Mouse (Mus musculus): ENCODE measurements at regions not wholly inside any gene's neighbourhood (a gene's known extent, or its start where the extent isn't known, plus 50 kb on each side); places are given as distances from the start of the nearest gene placed in this dataset.

DNA sequence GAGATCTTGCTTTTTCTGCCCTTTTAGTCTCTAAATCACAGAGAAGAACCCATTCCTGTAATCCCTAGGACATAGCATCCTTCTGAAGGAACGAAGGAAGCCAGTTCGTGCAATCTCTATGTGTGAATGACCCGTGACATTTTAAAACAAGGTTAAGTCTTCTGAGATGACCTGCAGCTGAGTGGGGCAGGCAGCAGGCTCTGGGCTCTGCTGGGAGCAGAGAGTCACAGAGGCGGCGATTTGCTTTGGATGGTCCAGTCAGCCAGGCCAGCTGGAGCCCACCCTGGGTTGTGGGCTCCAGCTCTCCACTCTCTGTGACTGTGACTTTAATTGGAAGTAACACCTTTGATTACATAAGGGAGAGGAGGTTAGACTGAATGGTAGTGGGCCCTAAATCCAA, 92.1 kb upstream of the Gm14444 start:
- DNase-seq (ENCODE audit: low read depth, low spot score), result no peak
- Histone ChIP-seq H3K27me3 (ENCODE audit: control insufficient read depth, insufficient read depth, low read length, poor library complexity, severe bottlenecking) (no peaks in the 10 kb centered on the region), H3K36me3 (ENCODE audit: control insufficient read depth, insufficient read depth, low read length, poor library complexity, severe bottlenecking) (no peaks in the 10 kb centered on the region)

DNA sequence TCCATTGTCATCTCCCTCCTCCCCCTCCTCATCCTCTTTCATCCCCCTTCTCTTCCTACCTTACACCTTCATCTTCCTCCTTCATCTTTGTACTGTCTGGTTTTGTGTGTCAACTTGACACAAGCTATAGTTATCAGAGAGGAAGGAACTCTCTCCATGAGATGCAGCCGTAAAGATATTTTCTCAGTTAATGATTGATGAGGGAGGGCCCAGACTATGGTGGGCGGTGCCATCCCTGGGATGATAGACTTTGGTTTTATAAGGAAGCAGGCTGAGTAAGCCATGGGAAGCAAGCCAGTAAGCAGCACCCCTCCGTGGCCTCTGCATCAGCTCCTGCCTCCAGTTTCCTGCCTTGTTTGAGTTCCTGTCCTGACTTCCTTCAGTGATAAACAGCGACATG, 87.8 kb upstream of the Gm14444 start:
- Histone ChIP-seq H3K36me3 (ENCODE audit: control insufficient read depth, insufficient read depth, low read length, poor library complexity, severe bottlenecking) (no peaks in the 10 kb centered on the region), H3K27me3 (ENCODE audit: control insufficient read depth, insufficient read depth, low read length, poor library complexity, severe bottlenecking) (no peaks in the 10 kb centered on the region)
- no peak for DNase-seq (ENCODE audit: low read depth, low spot score)

DNA sequence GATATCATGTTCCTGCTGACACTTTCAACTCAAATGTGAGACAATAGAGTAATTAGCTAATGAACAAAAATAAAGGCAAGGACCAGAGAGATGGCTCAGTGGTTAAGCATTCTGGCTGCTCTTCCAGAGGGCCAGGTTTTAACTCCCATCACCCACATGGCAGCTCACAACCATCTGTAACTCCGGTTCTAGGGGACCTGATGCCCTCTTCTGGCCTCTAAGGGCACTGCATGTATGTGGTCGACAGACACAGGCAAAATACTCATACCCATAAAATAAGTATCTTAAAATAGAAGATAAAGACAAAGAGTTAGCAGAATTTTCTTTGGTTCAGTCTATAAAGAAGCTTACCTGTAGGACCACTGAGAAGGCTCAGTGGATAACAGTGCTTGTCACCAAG, 80.3 kb upstream of the Gm14444 start:
- no peaks in the 10 kb centered on the region for H3K27me3 ChIP-seq (ENCODE audit: control insufficient read depth, insufficient read depth, low read length, poor library complexity, severe bottlenecking)
- no peaks in the 10 kb centered on the region for H3K36me3 ChIP-seq (ENCODE audit: control insufficient read depth, insufficient read depth, low read length, poor library complexity, severe bottlenecking)
- DNase-seq (ENCODE audit: low read depth, low spot score), result peak; percentile 29

- Histone ChIP-seq H3K36me3 (ENCODE audit: control insufficient read depth, insufficient read depth, low read length, poor library complexity, severe bottlenecking) (no peaks in the 10 kb centered on the region), H3K27me3 (ENCODE audit: control insufficient read depth, insufficient read depth, low read length, poor library complexity, severe bottlenecking) (no peaks in the 10 kb centered on the region)
- DNase-seq (ENCODE audit: low read depth, low spot score), result peak; percentile 87
Observed at GRCm38 (mm10) chr2:174932137-174933012, 77.7 kb upstream of the Gm14444 start.

DNA sequence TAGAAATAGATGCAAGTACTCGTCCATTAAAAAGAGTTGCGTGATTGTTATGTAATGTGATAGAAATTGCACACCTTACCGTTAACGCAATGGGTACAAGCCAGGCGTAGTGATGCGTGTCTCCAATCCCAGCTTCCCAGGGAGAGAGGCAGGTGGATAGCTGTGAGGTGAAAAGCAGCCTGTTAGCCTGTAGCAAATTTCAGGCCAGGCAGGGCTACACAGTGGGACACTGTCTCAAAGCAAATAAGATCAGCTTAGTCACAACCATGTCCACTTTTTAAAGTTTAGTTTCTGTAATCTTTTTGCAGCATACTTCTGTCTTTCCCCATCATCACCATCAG, 77.1 kb upstream of the Gm14444 start:
- Histone ChIP-seq H3K27me3 (ENCODE audit: control insufficient read depth, insufficient read depth, low read length, poor library complexity, severe bottlenecking) (no peaks in the 10 kb centered on the region), H3K36me3 (ENCODE audit: control insufficient read depth, insufficient read depth, low read length, poor library complexity, severe bottlenecking) (no peaks in the 10 kb centered on the region)
- no peak for DNase-seq (ENCODE audit: low read depth, low spot score)

GRCm38 (mm10) chr2:174936665-174937064, 73.4 kb upstream of the Gm14444 start:
- DNase-seq (ENCODE audit: low read depth, low spot score), result peak; percentile 62
- no peaks in the 10 kb centered on the region for H3K27me3 ChIP-seq (ENCODE audit: control insufficient read depth, insufficient read depth, low read length, poor library complexity, severe bottlenecking)
- no peaks in the 10 kb centered on the region for H3K36me3 ChIP-seq (ENCODE audit: control insufficient read depth, insufficient read depth, low read length, poor library complexity, severe bottlenecking)

GRCm38 (mm10) chr2:174937930-174938329, 72.1 kb upstream of the Gm14444 start:
- no peak for DNase-seq (ENCODE audit: low read depth, low spot score)
- Histone ChIP-seq H3K36me3 (ENCODE audit: control insufficient read depth, insufficient read depth, low read length, poor library complexity, severe bottlenecking) (no peaks in the 10 kb centered on the region), H3K27me3 (ENCODE audit: control insufficient read depth, insufficient read depth, low read length, poor library complexity, severe bottlenecking) (no peaks in the 10 kb centered on the region)

DNA sequence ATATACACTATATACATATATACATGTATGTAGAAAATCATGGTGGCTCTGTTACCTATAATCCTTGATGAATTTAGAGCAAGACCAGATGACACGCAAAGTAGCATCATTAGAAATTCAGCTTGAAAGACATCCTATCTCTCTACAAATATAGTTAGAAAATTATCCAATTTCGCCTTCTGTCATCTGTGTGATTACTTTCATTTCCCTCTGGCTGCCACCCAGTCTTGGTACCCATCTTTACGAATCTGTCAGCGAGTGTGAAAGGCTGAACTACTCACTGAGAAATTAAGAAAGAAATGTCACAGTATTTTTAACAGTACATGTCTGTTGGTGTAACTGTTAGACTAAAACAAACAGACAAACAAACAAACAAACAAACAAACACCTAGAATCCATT, 67.8 kb upstream of the Gm14444 start:
- DNase-seq (ENCODE audit: low read depth, low spot score), result no peak
- Histone ChIP-seq H3K36me3 (ENCODE audit: control insufficient read depth, insufficient read depth, low read length, poor library complexity, severe bottlenecking) (no peaks in the 10 kb centered on the region), H3K27me3 (ENCODE audit: control insufficient read depth, insufficient read depth, low read length, poor library complexity, severe bottlenecking) (no peaks in the 10 kb centered on the region)

- H3K36me3 ChIP-seq (ENCODE audit: control insufficient read depth, insufficient read depth, low read length, poor library complexity, severe bottlenecking), result no peaks in the 10 kb centered on the region
- no peaks in the 10 kb centered on the region for H3K27me3 ChIP-seq (ENCODE audit: control insufficient read depth, insufficient read depth, low read length, poor library complexity, severe bottlenecking)
- no peak for DNase-seq (ENCODE audit: low read depth, low spot score)
Observed at GRCm38 (mm10) chr2:174948106-174948505, 61.9 kb upstream of the Gm14444 start.
